Mouse (Mus musculus): ENCODE results near the gene Pcdh9. TPM values are rescaled to one million over a fixed set of nuclear protein-coding genes. Genes with fewer than 3 reads are reported as not detected.

The Pcdh9 gene
- polyA plus RNA-seq, 1 experiment from 2014 or later = 141 TPM

DNA sequence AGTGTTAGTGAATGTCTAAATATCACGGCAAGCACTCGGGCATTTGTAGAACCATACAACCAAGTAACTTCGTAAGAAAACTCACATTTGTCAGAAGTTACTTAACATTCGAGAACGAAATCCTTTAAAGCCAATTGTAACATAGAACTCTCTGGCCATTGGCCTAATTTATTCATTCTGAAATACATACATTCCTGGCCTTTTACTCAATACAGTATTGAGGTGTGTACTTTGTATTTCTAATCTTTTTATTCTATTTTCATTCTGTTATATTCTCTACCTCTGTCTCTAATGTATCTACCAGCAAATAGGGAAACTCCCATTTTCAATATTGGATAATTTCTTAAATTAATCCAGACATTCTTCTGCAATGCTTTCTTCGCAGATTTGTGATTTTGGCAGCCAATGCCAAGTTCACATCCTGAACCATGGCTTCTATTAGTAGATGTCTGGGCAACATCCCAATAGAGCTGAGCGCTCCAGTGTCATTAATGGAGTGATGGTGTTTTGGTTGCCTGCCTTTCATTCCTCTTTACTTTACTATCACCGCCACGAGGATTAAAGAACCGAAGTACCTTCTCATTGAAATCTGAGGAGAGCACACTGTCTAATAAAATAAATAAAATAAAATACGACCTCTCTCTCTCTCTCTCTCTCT, 346.4 kb downstream of the Pcdh9 start:
- Histone ChIP-seq H3K9ac (replicated peaks; ENCODE audit: low read depth, low read length) (no peak overlapping the region), H3K9me3 (ENCODE audit: control insufficient read depth, low read length) (no peaks in the 10 kb centered on the region), H3K4me3 (replicated peaks; ENCODE audit: low read length) (no peak overlapping the region), H3K27me3 (replicated peaks; ENCODE audit: control insufficient read depth, insufficient read depth, low read length) (no peaks in the 10 kb centered on the region), H3K36me3 (ENCODE audit: control insufficient read depth, insufficient read depth) (no peaks in the 10 kb centered on the region), H3K27ac (ENCODE audit: low read length) (no peak overlapping the region), H3K4me1 (replicated peaks; ENCODE audit: control insufficient read depth, insufficient read depth, low read length) (peaks cover 2% of the 10 kb centered on the region; the same call in 1 of the 2 replicates), H3K4me2 (ENCODE audit: low read length) (no peak overlapping the region)
- ATAC-seq = peak; percentile 59; the same call in 1 of the 2 replicates
- WGBS = 45% methylated on average over 11 of the region's 11 CpGs

GRCm38 (mm10) chr14:93543561-93543960, 346.9 kb downstream of the Pcdh9 start:
- Histone ChIP-seq H3K4me3 (replicated peaks; ENCODE audit: low read length) (no peak overlapping the region), H3K27me3 (replicated peaks; ENCODE audit: control insufficient read depth, insufficient read depth, low read length) (no peaks in the 10 kb centered on the region), H3K4me1 (replicated peaks; ENCODE audit: control insufficient read depth, insufficient read depth, low read length) (peaks cover 2% of the 10 kb centered on the region; the same call in 1 of the 2 replicates), H3K4me2 (ENCODE audit: low read length) (no peak overlapping the region), H3K9me3 (ENCODE audit: control insufficient read depth, low read length) (no peaks in the 10 kb centered on the region), H3K9ac (replicated peaks; ENCODE audit: low read depth, low read length) (no peak overlapping the region), H3K36me3 (ENCODE audit: control insufficient read depth, insufficient read depth) (no peaks in the 10 kb centered on the region), H3K27ac (ENCODE audit: low read length) (no peak overlapping the region)
- ATAC-seq = peak; percentile 69
- WGBS = 16% methylated on average over 3 of the region's 3 CpGs

DNA sequence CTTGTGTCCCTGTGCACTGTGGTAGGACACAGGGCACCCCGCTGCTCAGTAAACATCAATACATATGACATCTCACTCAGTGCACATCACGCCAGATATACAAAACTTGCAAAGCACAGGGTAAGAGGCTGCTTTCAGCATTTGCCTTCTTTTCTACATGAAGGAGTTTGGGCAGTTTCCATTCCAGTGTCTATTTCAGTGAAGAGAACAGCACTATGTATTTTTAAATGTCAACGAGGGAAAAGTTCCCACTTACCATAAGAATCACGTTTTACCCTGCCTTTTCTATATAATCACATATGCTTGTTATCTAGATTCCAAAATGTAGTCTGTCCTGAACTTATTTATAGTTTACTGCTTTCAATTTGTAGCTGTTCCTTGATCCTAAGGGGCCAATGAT, 355.6 kb downstream of the Pcdh9 start:
- H3K36me3 ChIP-seq (ENCODE audit: control insufficient read depth, insufficient read depth) = no peaks in the 10 kb centered on the region
- H3K4me3 ChIP-seq (replicated peaks; ENCODE audit: low read length) = no peak overlapping the region
- H3K9ac ChIP-seq (replicated peaks; ENCODE audit: low read depth, low read length) = no peak overlapping the region
- H3K27me3 ChIP-seq (replicated peaks; ENCODE audit: control insufficient read depth, insufficient read depth, low read length) = no peaks in the 10 kb centered on the region
- 81% methylated on average over 4 of the region's 4 CpGs for WGBS
- H3K27ac ChIP-seq (ENCODE audit: low read length) = no peak overlapping the region
- ATAC-seq = no peak
- no peak overlapping the region for H3K4me2 ChIP-seq (ENCODE audit: low read length)
- no peaks in the 10 kb centered on the region; the same call in 1 of the 2 replicates for H3K4me1 ChIP-seq (replicated peaks; ENCODE audit: control insufficient read depth, insufficient read depth, low read length)
- no peaks in the 10 kb centered on the region for H3K9me3 ChIP-seq (ENCODE audit: control insufficient read depth, low read length)

GRCm38 (mm10) chr14:93523430-93523829, 367.0 kb downstream of the Pcdh9 start:
- Histone ChIP-seq H3K4me1 (replicated peaks; ENCODE audit: control insufficient read depth, insufficient read depth, low read length) (no peaks in the 10 kb centered on the region), H3K27me3 (replicated peaks; ENCODE audit: control insufficient read depth, insufficient read depth, low read length) (no peaks in the 10 kb centered on the region), H3K4me2 (ENCODE audit: low read length) (no peak overlapping the region), H3K9ac (replicated peaks; ENCODE audit: low read depth, low read length) (no peak overlapping the region), H3K27ac (ENCODE audit: low read length) (no peak overlapping the region), H3K36me3 (ENCODE audit: control insufficient read depth, insufficient read depth) (no peaks in the 10 kb centered on the region), H3K4me3 (replicated peaks; ENCODE audit: low read length) (no peak overlapping the region), H3K9me3 (ENCODE audit: control insufficient read depth, low read length) (no peaks in the 10 kb centered on the region)
- no peak for ATAC-seq
- WGBS = 85% methylated on average over 8 of the region's 8 CpGs

DNA sequence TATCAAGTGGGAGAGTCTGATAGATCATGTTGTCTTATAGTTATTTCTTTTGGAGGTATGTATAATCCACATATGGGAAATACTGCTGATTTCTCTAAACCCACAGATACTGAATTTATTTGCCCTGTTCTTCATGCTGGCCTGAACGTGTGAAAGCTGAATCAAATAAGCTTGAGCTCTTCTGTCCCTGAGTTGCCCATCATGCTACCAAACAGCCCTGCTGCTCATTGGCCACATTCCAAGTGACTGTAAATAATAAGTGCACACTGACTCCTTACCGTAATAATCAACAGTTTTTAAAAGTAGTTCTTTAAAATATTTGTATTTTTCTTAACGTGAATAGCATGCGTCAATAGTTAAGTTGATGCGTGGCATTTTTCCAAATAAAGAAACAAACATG, 370.3 kb downstream of the Pcdh9 start:
- H3K4me3 ChIP-seq (replicated peaks; ENCODE audit: low read length) = no peak overlapping the region
- no peak overlapping the region for H3K27ac ChIP-seq (ENCODE audit: low read length)
- WGBS = 55% methylated on average over 5 of the region's 5 CpGs
- H3K9ac ChIP-seq (replicated peaks; ENCODE audit: low read depth, low read length) = no peak overlapping the region
- no peak for ATAC-seq
- no peaks in the 10 kb centered on the region for H3K36me3 ChIP-seq (ENCODE audit: control insufficient read depth, insufficient read depth)
- no peaks in the 10 kb centered on the region for H3K27me3 ChIP-seq (replicated peaks; ENCODE audit: control insufficient read depth, insufficient read depth, low read length)
- no peaks in the 10 kb centered on the region for H3K9me3 ChIP-seq (ENCODE audit: control insufficient read depth, low read length)
- H3K4me1 ChIP-seq (replicated peaks; ENCODE audit: control insufficient read depth, insufficient read depth, low read length) = no peaks in the 10 kb centered on the region
- no peak overlapping the region for H3K4me2 ChIP-seq (ENCODE audit: low read length)

DNA sequence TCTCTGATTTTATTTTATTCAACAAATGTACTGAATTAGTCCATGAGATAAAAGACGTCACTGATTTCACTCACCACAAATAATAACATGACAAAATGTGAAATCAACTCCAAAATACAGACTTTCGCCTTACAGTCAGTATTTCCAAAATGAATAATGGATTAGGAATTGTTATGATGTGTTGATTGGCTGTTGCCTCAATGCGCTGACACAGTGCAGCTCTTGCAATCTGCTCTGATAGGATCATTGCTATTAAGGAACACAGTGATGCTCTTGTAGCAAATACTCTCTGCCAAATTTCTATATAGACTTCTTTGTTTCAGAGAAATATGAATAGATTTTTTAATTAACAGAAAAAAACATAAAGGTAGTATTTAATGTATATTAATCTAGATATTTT, 373.8 kb downstream of the Pcdh9 start:
- WGBS = 39% methylated on average over 3 of the region's 3 CpGs
- Histone ChIP-seq H3K4me2 (ENCODE audit: low read length) (no peak overlapping the region), H3K9me3 (ENCODE audit: control insufficient read depth, low read length) (no peaks in the 10 kb centered on the region), H3K4me3 (replicated peaks; ENCODE audit: low read length) (no peak overlapping the region), H3K36me3 (ENCODE audit: control insufficient read depth, insufficient read depth) (no peaks in the 10 kb centered on the region), H3K27ac (ENCODE audit: low read length) (no peak overlapping the region), H3K27me3 (replicated peaks; ENCODE audit: control insufficient read depth, insufficient read depth, low read length) (no peaks in the 10 kb centered on the region), H3K4me1 (replicated peaks; ENCODE audit: control insufficient read depth, insufficient read depth, low read length) (no peaks in the 10 kb centered on the region), H3K9ac (replicated peaks; ENCODE audit: low read depth, low read length) (no peak overlapping the region)
- ATAC-seq = peak; percentile 93

DNA sequence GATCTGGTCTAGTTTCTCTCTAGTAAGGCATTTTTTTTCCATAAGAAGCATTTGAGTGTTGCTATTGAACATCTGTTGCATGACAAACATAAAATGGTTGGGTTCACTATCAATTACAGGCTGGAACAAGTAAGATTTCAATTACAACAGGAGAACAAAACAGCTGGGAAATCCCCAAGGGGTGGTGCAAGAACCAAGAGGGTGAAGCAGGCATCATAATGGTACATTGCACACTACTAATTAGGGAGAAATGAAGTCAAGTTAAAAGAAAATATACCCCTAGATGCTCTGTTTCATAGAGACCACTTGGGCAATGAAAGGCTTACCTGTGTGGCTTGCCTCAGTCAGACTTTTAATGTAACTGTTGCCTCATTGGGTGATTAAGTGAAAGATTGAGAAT, 384.4 kb downstream of the Pcdh9 start:
- Histone ChIP-seq H3K27ac (ENCODE audit: low read length) (no peak overlapping the region), H3K9ac (replicated peaks; ENCODE audit: low read depth, low read length) (no peak overlapping the region), H3K9me3 (ENCODE audit: control insufficient read depth, low read length) (no peaks in the 10 kb centered on the region), H3K4me1 (replicated peaks; ENCODE audit: control insufficient read depth, insufficient read depth, low read length) (no peaks in the 10 kb centered on the region), H3K4me2 (ENCODE audit: low read length) (no peak overlapping the region), H3K36me3 (ENCODE audit: control insufficient read depth, insufficient read depth) (no peaks in the 10 kb centered on the region), H3K27me3 (replicated peaks; ENCODE audit: control insufficient read depth, insufficient read depth, low read length) (no peaks in the 10 kb centered on the region), H3K4me3 (replicated peaks; ENCODE audit: low read length) (no peak overlapping the region)
- ATAC-seq = no peak

GRCm38 (mm10) chr14:93498813-93499690, 391.4 kb downstream of the Pcdh9 start:
- Histone ChIP-seq H3K27ac (ENCODE audit: low read length) (no peak overlapping the region), H3K27me3 (replicated peaks; ENCODE audit: control insufficient read depth, insufficient read depth, low read length) (no peaks in the 10 kb centered on the region), H3K4me1 (replicated peaks; ENCODE audit: control insufficient read depth, insufficient read depth, low read length) (peaks cover 9% of the 10 kb centered on the region), H3K9me3 (ENCODE audit: control insufficient read depth, low read length) (no peaks in the 10 kb centered on the region), H3K36me3 (ENCODE audit: control insufficient read depth, insufficient read depth) (no peaks in the 10 kb centered on the region), H3K4me2 (ENCODE audit: low read length) (peak overlapping the region; percentile 36), H3K4me3 (replicated peaks; ENCODE audit: low read length) (no peak overlapping the region), H3K9ac (replicated peaks; ENCODE audit: low read depth, low read length) (no peak overlapping the region)
- 13% methylated on average over 13 of the region's 13 CpGs for WGBS
- peak; percentile 89 for ATAC-seq

- no peak for ATAC-seq
- Histone ChIP-seq H3K36me3 (ENCODE audit: control insufficient read depth, insufficient read depth) (no peaks in the 10 kb centered on the region), H3K4me1 (replicated peaks; ENCODE audit: control insufficient read depth, insufficient read depth, low read length) (no peaks in the 10 kb centered on the region), H3K27ac (ENCODE audit: low read length) (no peak overlapping the region), H3K4me3 (replicated peaks; ENCODE audit: low read length) (no peak overlapping the region), H3K27me3 (replicated peaks; ENCODE audit: control insufficient read depth, insufficient read depth, low read length) (no peaks in the 10 kb centered on the region), H3K9me3 (ENCODE audit: control insufficient read depth, low read length) (no peaks in the 10 kb centered on the region), H3K4me2 (ENCODE audit: low read length) (no peak overlapping the region), H3K9ac (replicated peaks; ENCODE audit: low read depth, low read length) (no peak overlapping the region)
- 55% methylated on average over 2 of the region's 2 CpGs for WGBS
Observed at GRCm38 (mm10) chr14:93474991-93475390, 415.5 kb downstream of the Pcdh9 start.
